Mouse (Mus musculus) heart, embryonic 10.5 days (tissue): ENCODE data around the gene Snx32. TPM values are rescaled to one million over a fixed set of nuclear protein-coding genes. Genes with fewer than 3 reads are reported as not detected.

Experiments used
- polyA plus RNA-seq: library from polyadenylated mRNA; unstranded; fragments of >200 nt; fragmentation: Nextera tagmentation; extraction: Ambion mirVana; gene quantifications from 2 replicates; pipeline ENCODE4 v1.2.1, GENCODE M21; 2016

The Snx32 gene
- polyA plus RNA-seq, 1 experiment from 2014 or later: 10.6 TPM

Other genes starting within 250 kb of the Snx32 start
- 23.1 and 23.4 TPM in 2 replicates for gene Pacs1, start 237.4 kb downstream of the Snx32 start, polyA plus RNA-seq
- gene Sf3b2, start 215.1 kb downstream of the Snx32 start, polyA plus RNA-seq: 261 and 313 TPM in 2 replicates
- 2.8 and 4.5 TPM in 2 replicates for gene Gal3st3, start 212.2 kb downstream of the Snx32 start, polyA plus RNA-seq
- gene Catsper1, start 174.8 kb downstream of the Snx32 start, polyA plus RNA-seq: not detected in 2 replicates
- 0.23 TPM in 1 of 2 replicates, not detected in the other for gene Cst6, start 161.0 kb downstream of the Snx32 start, polyA plus RNA-seq
- 58.0 and 72.6 TPM in 2 replicates for gene Eif1ad, start 143.8 kb downstream of the Snx32 start, polyA plus RNA-seq
- 533 and 575 TPM in 2 replicates for gene Banf1, start 143.4 kb downstream of the Snx32 start, polyA plus RNA-seq
- 52.7 and 88.8 TPM in 2 replicates for gene Sart1, start 121.8 kb downstream of the Snx32 start, polyA plus RNA-seq
- gene Tsga10ip, start 108.0 kb downstream of the Snx32 start, polyA plus RNA-seq: 1.2 and 1.8 TPM in 2 replicates
- gene Drap1, start 85.6 kb downstream of the Snx32 start, polyA plus RNA-seq: 173 and 209 TPM in 2 replicates
- 39.3 and 49.1 TPM in 2 replicates for gene AI837181, start 85.4 kb downstream of the Snx32 start, polyA plus RNA-seq
- gene Fosl1, start 63.0 kb downstream of the Snx32 start, polyA plus RNA-seq: 0.34 and 0.49 TPM in 2 replicates
- gene Ccdc85b, start 52.6 kb downstream of the Snx32 start, polyA plus RNA-seq: 8.3 and 11.6 TPM in 2 replicates
- gene Fibp, start 49.9 kb downstream of the Snx32 start, polyA plus RNA-seq: 79.5 and 87.9 TPM in 2 replicates
- 0.85 and 1.1 TPM in 2 replicates for gene Ctsw, start 42.0 kb downstream of the Snx32 start, polyA plus RNA-seq
- 62.7 and 92.3 TPM in 2 replicates for gene Efemp2, start 36.6 kb downstream of the Snx32 start, polyA plus RNA-seq
- 41.7 and 44.7 TPM in 2 replicates for gene Mus81, start 22.1 kb downstream of the Snx32 start, polyA plus RNA-seq
- 2,322 and 2,829 TPM in 2 replicates for gene Cfl1, start 20.1 kb downstream of the Snx32 start, polyA plus RNA-seq
- gene 1700020D05Rik, start 6.8 kb downstream of the Snx32 start, polyA plus RNA-seq: 0.14 and 0.25 TPM in 2 replicates
- 0.35 TPM in 1 of 2 replicates, not detected in the other for gene Ovol1, start 50.1 kb upstream of the Snx32 start, polyA plus RNA-seq
- gene Ap5b1, start 57.5 kb upstream of the Snx32 start, polyA plus RNA-seq: 2.2 and 2.7 TPM in 2 replicates
- 113 and 142 TPM in 2 replicates for gene Rnaseh2c, start 91.3 kb upstream of the Snx32 start, polyA plus RNA-seq
- 33.2 and 35.4 TPM in 2 replicates for gene Kat5, start 99.7 kb upstream of the Snx32 start, polyA plus RNA-seq
- 36.8 and 38.1 TPM in 2 replicates for gene Rela, start 126.9 kb upstream of the Snx32 start, polyA plus RNA-seq
- 24.7 and 28.9 TPM in 2 replicates for gene Sipa1, start 153.2 kb upstream of the Snx32 start, polyA plus RNA-seq
- gene Map3k11, start 178.2 kb upstream of the Snx32 start, polyA plus RNA-seq: 33.6 and 36.0 TPM in 2 replicates
- 20.1 and 26.3 TPM in 2 replicates for gene Pcnx3, start 178.4 kb upstream of the Snx32 start, polyA plus RNA-seq
- 0.15 TPM in 1 of 2 replicates, not detected in the other for gene Kcnk7, start 193.8 kb upstream of the Snx32 start, polyA plus RNA-seq
- gene Ehbp1l1, start 215.8 kb upstream of the Snx32 start, polyA plus RNA-seq: 69.0 and 130 TPM in 2 replicates
- gene Fam89b, start 219.1 kb upstream of the Snx32 start, polyA plus RNA-seq: 75.9 and 88.9 TPM in 2 replicates
- 4.2 and 4.3 TPM in 2 replicates for gene Ltbp3, start 230.4 kb upstream of the Snx32 start, polyA plus RNA-seq